14 mouse cellular contexts compared by ENCODE assay signal in genomic region chr14:120325673-120326072, GRCm38 (mm10). TPM values are rescaled to one million over a fixed set of nuclear protein-coding genes. Genes with fewer than 3 reads are reported as not detected.
DNase-seq lines count a peak whose midpoint lies in the region; ATAC-seq and TF ChIP-seq lines count a peak whose summit lies in the region.
"Had no signal": no experiment of that assay in that cellular context is flagged by ENCODE, and none has a peak within 500 bp of the region (broad histone marks: within the 10 kb centered on the region; RNA-seq: fewer than 3 reads in every experiment).

No protein-coding gene starts in this region.

- no peak for TF ChIP-seq EP300 in liver, postnatal 0 days (IDR thresholded peaks at IDR 0.05; ENCODE audit: low read depth)

- H3K4me1 ChIP-seq in liver, postnatal 0 days (ENCODE audit: insufficient read depth): peaks cover 16% of the 10 kb centered on the region
- 0 out of 2 replicates have a peak, but pooled peaks cover 4% of the 10 kb centered on the region for H3K4me1 ChIP-seq in liver, embryonic 11.5 days (replicated peaks; ENCODE audit: control insufficient read depth, insufficient read depth, low read length)
- no peaks in the 10 kb centered on the region for H3K4me1 ChIP-seq in midbrain, embryonic 16.5 days (ENCODE audit: control insufficient read depth, insufficient read depth, low read length)

- peaks cover 7% of the 10 kb centered on the region; the same call in 1 of the 2 replicates for H3K36me3 ChIP-seq in liver, postnatal 0 days (replicated peaks; ENCODE audit: insufficient read depth, low read length)
- H3K36me3 ChIP-seq in liver, embryonic 11.5 days (ENCODE audit: control insufficient read depth, insufficient read depth, low read length): no peaks in the 10 kb centered on the region
- H3K36me3 ChIP-seq in myocyte (ENCODE audit: control insufficient read depth, insufficient read depth): peaks cover 5% of the 10 kb centered on the region
- no peaks in the 10 kb centered on the region for H3K36me3 ChIP-seq in midbrain, embryonic 16.5 days (ENCODE audit: control insufficient read depth, insufficient read depth, low read length)
- H3K36me3 ChIP-seq: hindbrain, embryonic 10.5 days had no signal

- no peak overlapping the region for H3K4me2 ChIP-seq in liver, postnatal 0 days (ENCODE audit: low read depth, low read length)
- H3K4me2 ChIP-seq in liver, embryonic 11.5 days: no peak overlapping the region
- peak overlapping the region; percentile 52 for H3K4me2 ChIP-seq in myocyte (ENCODE audit: low read depth)
- H3K4me2 ChIP-seq in midbrain, embryonic 16.5 days (ENCODE audit: low read length): no peak overlapping the region
- H3K4me2 ChIP-seq: embryonic facial prominence, embryonic 12.5 days; limb, embryonic 13.5 days had no signal

- 31% methylated on average over 5 of the region's 5 CpGs for WGBS in liver, postnatal 0 days (ENCODE audit: insufficient replicate concordance)
- WGBS in liver, embryonic 11.5 days: 55% methylated on average over 5 of the region's 5 CpGs
- WGBS in midbrain, embryonic 16.5 days: 87% methylated on average over 5 of the region's 5 CpGs

- no peak overlapping the region for H3K9ac ChIP-seq in liver, postnatal 0 days (replicated peaks)
- no peak overlapping the region for H3K9ac ChIP-seq in liver, embryonic 11.5 days (ENCODE audit: low read depth, low read length)
- H3K9ac ChIP-seq in midbrain, embryonic 16.5 days (ENCODE audit: low read depth, low read length): no peak overlapping the region
- H3K9ac ChIP-seq: embryonic facial prominence, embryonic 12.5 days; limb, embryonic 13.5 days had no signal

- H3K4me3 ChIP-seq in liver, postnatal 0 days (ENCODE audit: low read depth, low read length): no peak overlapping the region
- H3K4me3 ChIP-seq in liver, embryonic 11.5 days (ENCODE audit: low read depth, low read length): no peak overlapping the region
- no peak overlapping the region for H3K4me3 ChIP-seq in myocyte
- H3K4me3 ChIP-seq in midbrain, embryonic 16.5 days (ENCODE audit: low read depth, low read length): no peak overlapping the region
- H3K4me3 ChIP-seq: embryonic facial prominence, embryonic 12.5 days; hindbrain, embryonic 10.5 days; limb, embryonic 13.5 days had no signal

- no peak overlapping the region for H3ac ChIP-seq in myocyte (ENCODE audit: control insufficient read depth, insufficient read length)

- no peak overlapping the region for H3K27ac ChIP-seq in liver, postnatal 0 days (ENCODE audit: low read depth)
- H3K27ac ChIP-seq in liver, embryonic 11.5 days (ENCODE audit: low read depth, low read length): no peak overlapping the region
- no peak overlapping the region for H3K27ac ChIP-seq in midbrain, embryonic 16.5 days (ENCODE audit: low read length)
- H3K27ac ChIP-seq: embryonic facial prominence, embryonic 12.5 days; hindbrain, embryonic 10.5 days; limb, embryonic 13.5 days had no signal

- no peak for DNase-seq in liver, postnatal 0 days
- DNase-seq in liver, embryonic 11.5 days (ENCODE audit: low spot score): no peak
- DNase-seq in CD4-positive, CD25-positive, alpha-beta regulatory T cell, adult 2 months (ENCODE audit: low read depth, low spot score): peak; percentile 15
- peak; percentile 46 for DNase-seq in c-Kit-positive CD71-negative TER-119-negative erythroid progenitor cells, embryonic 14.5 days (ENCODE audit: low read depth)
- DNase-seq in heart, postnatal 4 days: no peak
- DNase-seq: cerebellum, adult 8-10 months; heart, adult 18-20 months; kidney, adult 2 months had no signal

- no peaks in the 10 kb centered on the region for H3K9me3 ChIP-seq in liver, postnatal 0 days (ENCODE audit: low read length)
- no peaks in the 10 kb centered on the region for H3K9me3 ChIP-seq in liver, embryonic 11.5 days (ENCODE audit: control insufficient read depth, low read length)
- no peaks in the 10 kb centered on the region for H3K9me3 ChIP-seq in midbrain, embryonic 16.5 days (replicated peaks; ENCODE audit: control insufficient read depth, low read length, poor library complexity, severe bottlenecking)
- H3K9me3 ChIP-seq: embryonic facial prominence, embryonic 12.5 days; hindbrain, embryonic 10.5 days; limb, embryonic 13.5 days had no signal

- TF ChIP-seq CTCF in liver, postnatal 0 days (IDR thresholded peaks at IDR 0.05; ENCODE audit: low read depth): no peak

- H3K79me2 ChIP-seq in myocyte (ENCODE audit: control insufficient read depth, insufficient read depth): peaks cover 96% of the 10 kb centered on the region

- ATAC-seq in liver, postnatal 0 days: peak; percentile 30; the same call in 1 of the 2 replicates
- no peak for ATAC-seq in liver, embryonic 11.5 days (replicated peaks; ENCODE audit: low FRiP score)
- ATAC-seq in midbrain, embryonic 16.5 days: no peak
- ATAC-seq: forebrain, embryonic 16.5 days had no signal

- H3K27me3 ChIP-seq in liver, postnatal 0 days (ENCODE audit: insufficient read depth, low read length): no peaks in the 10 kb centered on the region
- H3K27me3 ChIP-seq in liver, embryonic 11.5 days (replicated peaks; ENCODE audit: control insufficient read depth, insufficient read depth, low read length): no peaks in the 10 kb centered on the region
- no peaks in the 10 kb centered on the region for H3K27me3 ChIP-seq in myocyte (ENCODE audit: control insufficient read depth, insufficient read depth, insufficient read length)
- no peaks in the 10 kb centered on the region for H3K27me3 ChIP-seq in midbrain, embryonic 16.5 days (ENCODE audit: control insufficient read depth, insufficient read depth, low read depth, low read length)
- H3K27me3 ChIP-seq: embryonic facial prominence, embryonic 12.5 days; limb, embryonic 13.5 days had no signal

- TF ChIP-seq POLR2A in myocyte (IDR thresholded peaks at IDR 0.05; ENCODE audit: insufficient read length, low read depth): no peak

TF ChIP-seq in myocyte, 11 proteins besides CTCF, POLR2A, EP300 and RAD21:
- no peak for TF ChIP-seq POLR2AphosphoS2 (IDR thresholded peaks at IDR 0.05; ENCODE audit: insufficient read length, low read depth)
- TF ChIP-seq USF1 (IDR thresholded peaks at IDR 0.05; ENCODE audit: low read depth): no peak
- TF ChIP-seq CEBPB (IDR thresholded peaks at IDR 0.05; ENCODE audit: insufficient read depth, poor library complexity, severe bottlenecking): no peak
- TF ChIP-seq MYOD1 (IDR thresholded peaks at IDR 0.05; ENCODE audit: control insufficient read depth in 1 of 3, insufficient read length in 2 of 3, low read depth in 2 of 3): no peak
- no peak for TF ChIP-seq MYOG (IDR thresholded peaks at IDR 0.05; ENCODE audit: control insufficient read depth in 1 of 3, insufficient read depth in 1 of 3, insufficient read length in 2 of 3, low read depth in 2 of 3)
- no peak for TF ChIP-seq TCF3 (IDR thresholded peaks at IDR 0.05; ENCODE audit: insufficient read length, low read depth)
- no peak for TF ChIP-seq REST (IDR thresholded peaks at IDR 0.05; ENCODE audit: insufficient read depth, insufficient read length)
- no peak for TF ChIP-seq MAX (IDR thresholded peaks at IDR 0.05; ENCODE audit: low read depth)
- TF ChIP-seq TCF12 (IDR thresholded peaks at IDR 0.05; ENCODE audit: insufficient read depth, poor library complexity, severe bottlenecking): no peak
- no peak for TF ChIP-seq SRF (IDR thresholded peaks at IDR 0.05; ENCODE audit: control insufficient read depth, insufficient read length, low read depth)
- TF ChIP-seq E2F4 (IDR thresholded peaks at IDR 0.05; ENCODE audit: insufficient read depth): no peak

RNA-seq across cellular contexts. Expression of gene Mbnl2, which starts 50.2 kb away (rescaled TPM):
- polyA plus RNA-seq in liver, postnatal 0 days (2015; fragmentation: Nextera tagmentation; extraction: Ambion mirVana): 16.0 and 16.9 TPM in 2 replicates
- 38.2 and 40.0 TPM in 2 replicates for polyA plus RNA-seq in liver, embryonic 11.5 days (2014; fragmentation: Nextera tagmentation; extraction: Ambion mirVana)
- 38.5 TPM for polyA plus RNA-seq in myocyte (2012; fragmentation: generic; extraction: Trizol)
- polyA plus RNA-seq in midbrain, embryonic 16.5 days (2015; fragmentation: Nextera tagmentation; extraction: Ambion mirVana): 21.8 and 23.6 TPM in 2 replicates
- total RNA-seq in heart, postnatal 4 days (2021): 100 to 1,000 TPM; 193 TPM

Comparison
In these comparisons a context has a peak if more than half of its experiments do, and no peak if none do; other contexts are left out.
1. DNase-seq: peak in CD4-positive, CD25-positive, alpha-beta regulatory T cell, adult 2 months (single experiment) and c-Kit-positive CD71-negative TER-119-negative erythroid progenitor cells, embryonic 14.5 days (single experiment); none in liver, postnatal 0 days (single experiment), liver, embryonic 11.5 days (single experiment) and heart, postnatal 4 days (single experiment).